Mouse (Mus musculus) lung, embryonic 14.5 days (tissue): ENCODE results near the gene Tent5a. TPM values are rescaled to one million over a fixed set of nuclear protein-coding genes. Genes with fewer than 3 reads are reported as not detected.

Experiments used
- ATAC-seq: fragments of 200-750 bp; cut with Nextera tagmentation; 2 replicates; pipeline ENCODE4 v1.8.0; 2017; ENCODE audit warnings: mild to moderate bottlenecking, moderate TSS enrichment, moderate library complexity; ENCODE audit not compliant: insufficient read depth
- DNase-seq: peaks from one replicate; pipeline ENCODE4 v3.0.0-alpha.2; 2015
- H3K27ac ChIP-seq: fragments of 300-500 bp; sonication (generic); 2 replicates; pipeline ENCODE4 v1.5.1; 2014; ENCODE audit warnings: low read depth, mild to moderate bottlenecking, moderate library complexity
- H3K27me3 ChIP-seq: fragments of 300-500 bp; sonication (generic); 2 replicates; pipeline ENCODE4 v1.6.1; 2014; ENCODE audit warnings: low read length, control low read depth; ENCODE audit not compliant: insufficient read depth
- H3K36me3 ChIP-seq: fragments of 300-500 bp; sonication (generic); 2 replicates; pipeline ENCODE4 v1.6.1; 2014; ENCODE audit warnings: control low read depth; ENCODE audit not compliant: insufficient read depth
- H3K4me1 ChIP-seq: fragments of 300-500 bp; sonication (generic); 2 replicates; pipeline ENCODE4 v1.6.1; 2014; ENCODE audit warnings: antibody characterized with exemption, control low read depth; ENCODE audit not compliant: insufficient read depth
- H3K4me2 ChIP-seq: fragments of 300-500 bp; sonication (generic); 2 replicates; pipeline ENCODE4 v1.6.1; 2014; ENCODE audit warnings: mild to moderate bottlenecking
- H3K4me3 ChIP-seq: fragments of 300-500 bp; sonication (generic); 2 replicates; pipeline ENCODE4 v1.5.1; 2014; ENCODE audit warnings: low read depth, low read length
- H3K9ac ChIP-seq: fragments of 300-500 bp; sonication (generic); 2 replicates; pipeline ENCODE4 v1.6.1; 2014
- H3K9me3 ChIP-seq: fragments of 300-500 bp; sonication (generic); 2 replicates; pipeline ENCODE4 v1.6.1; 2016; ENCODE audit warnings: low read depth, low read length, control low read depth
- CTCF ChIP-seq: IDR thresholded peaks from 2 replicates; pipeline ENCODE4 v1.5.1; 2016; ENCODE audit warnings: antibody characterized with exemption, low read depth
- WGBS: fragments of 180-500 bp; shearing (Covaris S2); extraction: QIAGEN DNeasy Blood & Tissue Kit; methylation state at CpG from one replicate; pipeline ENCODE4 v1.1.7; 2014; 5-methylcytosine and 5-hydroxymethylcytosine counted together
- polyA plus RNA-seq: library from polyadenylated mRNA; unstranded; fragments of >200 nt; fragmentation: Nextera tagmentation; extraction: Ambion mirVana; gene quantifications from 2 replicates; pipeline ENCODE4 v1.2.1, GENCODE M21; 2014

Gene Tent5a
- polyA plus RNA-seq, 1 experiment from 2014 or later = 9.0 TPM

- Histone ChIP-seq H3K4me2 (peak overlapping the region; percentile 70), H3K36me3 (peaks cover 8% of the 10 kb centered on the region; the same call in 1 of the 2 replicates), H3K4me1 (peaks cover 5% of the 10 kb centered on the region; the same call in 1 of the 2 replicates), H3K27ac (peak overlapping the region; percentile 84), H3K9me3 (no peaks in the 10 kb centered on the region), H3K9ac (peak overlapping the region; percentile 48), H3K4me3 (peak overlapping the region; percentile 65), H3K27me3 (no peaks in the 10 kb centered on the region; the same call in 1 of the 2 replicates)
- WGBS = under 1% methylated on average over 84 of the region's 88 CpGs
- 0 out of 2 replicates have a peak, but pooled peaks have one; percentile 5 for TF ChIP-seq CTCF
- peak; percentile 61 for ATAC-seq
- peak; percentile 75 for DNase-seq
Observed at GRCm38 (mm10) chr9:85326292-85327241, 581 bp downstream of the Tent5a start.

GRCm38 (mm10) chr9:85325201-85325868 lies 1.8 kb downstream of the Tent5a start:
- H3K9me3 ChIP-seq = no peaks in the 10 kb centered on the region
- no peak overlapping the region for H3K27ac ChIP-seq
- no peaks in the 10 kb centered on the region; the same call in 1 of the 2 replicates for H3K27me3 ChIP-seq
- peak overlapping the region; percentile 48; the same call in 1 of the 2 replicates for H3K9ac ChIP-seq
- no peak for TF ChIP-seq CTCF
- ATAC-seq = no peak
- peaks cover 8% of the 10 kb centered on the region; the same call in 1 of the 2 replicates for H3K36me3 ChIP-seq
- peaks cover 5% of the 10 kb centered on the region; the same call in 1 of the 2 replicates for H3K4me1 ChIP-seq
- peak; percentile 19 for DNase-seq
- WGBS = 19% methylated on average over 17 of the region's 17 CpGs
- H3K4me3 ChIP-seq = peak overlapping the region; percentile 65
- peak overlapping the region; percentile 70 for H3K4me2 ChIP-seq

GRCm38 (mm10) chr9:85324158-85324875 lies 2.8 kb downstream of the Tent5a start:
- no peaks in the 10 kb centered on the region; the same call in 1 of the 2 replicates for H3K27me3 ChIP-seq

DNA sequence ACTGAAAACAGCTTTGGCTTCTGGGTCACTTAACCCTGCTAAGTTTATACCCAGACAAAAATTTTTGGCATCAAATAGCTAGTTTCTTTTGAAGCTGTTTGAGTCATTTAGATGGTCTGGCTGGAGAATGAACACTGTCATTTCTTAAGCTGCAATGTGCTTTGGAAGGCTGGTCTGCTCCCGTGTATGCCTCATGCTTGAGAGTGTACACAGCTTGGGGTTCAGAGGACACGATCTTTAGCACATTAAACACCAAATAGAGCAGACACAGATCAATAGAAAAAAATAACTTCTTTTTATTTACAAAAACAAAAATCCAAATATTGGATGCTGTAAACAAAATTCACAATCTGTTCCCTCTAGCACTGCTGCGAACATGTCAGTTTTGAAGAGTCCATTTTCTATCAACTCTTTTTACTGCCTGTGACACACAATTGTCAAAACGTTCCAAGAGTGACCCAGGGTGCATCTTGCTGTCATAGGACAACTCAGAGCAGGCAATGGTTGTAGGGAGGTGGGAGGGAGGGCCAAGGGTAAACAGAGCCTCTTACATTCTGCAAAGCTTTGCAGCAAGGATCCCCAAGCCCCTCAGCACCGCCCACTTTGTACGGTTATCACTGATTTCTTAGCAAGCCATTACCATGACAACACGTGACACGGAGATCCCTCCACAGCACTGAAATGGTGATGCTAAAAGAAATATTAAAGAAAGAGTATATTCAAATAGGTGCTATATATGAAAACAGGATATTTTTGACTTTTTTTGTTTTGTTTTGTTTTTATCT lies 6.8 kb downstream of the Tent5a start:
- TF ChIP-seq CTCF = no peak
- 50% methylated on average over 8 of the region's 8 CpGs for WGBS
- Histone ChIP-seq H3K9me3 (no peaks in the 10 kb centered on the region), H3K4me3 (no peak overlapping the region), H3K27me3 (no peaks in the 10 kb centered on the region), H3K4me2 (no peak overlapping the region), H3K36me3 (peaks cover 8% of the 10 kb centered on the region; the same call in 1 of the 2 replicates), H3K27ac (no peak overlapping the region), H3K9ac (no peak overlapping the region), H3K4me1 (peaks cover 5% of the 10 kb centered on the region; the same call in 1 of the 2 replicates)
- peak; percentile 23 for DNase-seq
- peak; percentile 25; the same call in 1 of the 2 replicates for ATAC-seq

More at GRCm38 (mm10) chr9:85324158-85324875, 2.8 kb downstream of the Tent5a start:
- H3K9me3 ChIP-seq = no peaks in the 10 kb centered on the region
- H3K4me3 ChIP-seq = peak overlapping the region; percentile 65
- H3K27ac ChIP-seq = no peak overlapping the region
- peaks cover 8% of the 10 kb centered on the region; the same call in 1 of the 2 replicates for H3K36me3 ChIP-seq
- no peak for ATAC-seq
- 46% methylated on average over 11 of the region's 11 CpGs for WGBS
- H3K4me2 ChIP-seq = peak overlapping the region; percentile 70
- H3K9ac ChIP-seq = peak overlapping the region; percentile 30; the same call in 1 of the 2 replicates
- H3K4me1 ChIP-seq = peaks cover 5% of the 10 kb centered on the region; the same call in 1 of the 2 replicates
- DNase-seq = no peak
- no peak for TF ChIP-seq CTCF

DNA sequence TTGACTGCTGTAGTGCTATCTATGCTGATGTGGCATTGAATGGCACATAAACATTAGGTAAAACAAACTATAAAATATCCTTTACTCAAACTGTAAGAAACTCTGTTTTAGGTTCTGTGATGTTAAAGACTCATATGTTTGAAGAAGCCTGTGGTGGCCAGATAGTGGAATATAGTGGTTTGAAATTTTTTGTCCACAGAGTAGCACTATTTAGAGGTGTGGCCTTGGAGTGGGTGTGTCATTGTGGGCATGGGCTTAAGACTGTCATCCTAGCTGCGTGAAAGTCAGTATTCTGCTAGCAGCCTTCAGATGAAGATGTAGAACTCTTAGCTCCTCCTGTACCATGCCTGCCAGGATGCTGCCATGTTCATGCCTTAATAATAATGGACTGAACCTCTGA lies 11.0 kb downstream of the Tent5a start:
- Histone ChIP-seq H3K27me3 (no peaks in the 10 kb centered on the region), H3K4me2 (no peak overlapping the region), H3K9me3 (no peaks in the 10 kb centered on the region), H3K27ac (no peak overlapping the region), H3K4me1 (no peaks in the 10 kb centered on the region), H3K36me3 (no peaks in the 10 kb centered on the region), H3K9ac (no peak overlapping the region), H3K4me3 (no peak overlapping the region)
- no peak for DNase-seq
- no peak for ATAC-seq
- WGBS = 39% methylated on average over 1 of the region's 1 CpGs
- no peak for TF ChIP-seq CTCF

DNA sequence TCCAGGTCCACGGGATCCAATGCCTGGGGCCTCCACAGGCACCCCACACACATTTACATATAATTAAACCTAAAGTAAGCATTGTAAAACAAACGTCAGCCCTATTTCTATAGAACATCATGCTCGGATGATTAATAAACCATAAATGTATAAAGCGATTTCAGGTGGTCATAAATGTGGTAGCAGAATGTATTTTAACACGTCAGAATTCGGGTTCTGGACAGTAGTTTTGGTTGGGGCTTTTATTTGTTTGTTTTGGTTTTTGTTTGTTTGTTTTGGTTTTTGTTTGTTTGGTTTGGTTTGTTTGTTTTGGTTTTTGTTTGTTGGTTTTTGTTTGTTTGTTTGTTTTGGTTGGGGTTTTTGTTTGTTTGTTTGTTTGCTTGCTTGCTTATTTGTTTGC lies 14.7 kb downstream of the Tent5a start, which contains the start of gene Gm11114:
Gene Gm11114, plus strand, starts transcription at position 301 of the 400 bp plus-strand sequence.
- Histone ChIP-seq H3K4me1 (no peaks in the 10 kb centered on the region), H3K27ac (no peak within 1 kb of the TSS), H3K27me3 (no peaks in the 10 kb centered on the region), H3K4me3 (no peak within 1 kb of the TSS), H3K9me3 (no peaks in the 10 kb centered on the region), H3K36me3 (no peaks in the 10 kb centered on the region), H3K4me2 (no peak within 1 kb of the TSS), H3K9ac (no peak within 1 kb of the TSS)
- DNase-seq (no peak), ATAC-seq (no peak)
- no peak for TF ChIP-seq CTCF
- WGBS = 83% methylated on average over 6 of the region's 6 CpGs
